Mouse (Mus musculus): ENCODE measurements around the gene Cryaa.
A peak's percentile ranks its signal among the peaks of the same experiment; 100 is the strongest.

Gene Cryaa

DNA sequence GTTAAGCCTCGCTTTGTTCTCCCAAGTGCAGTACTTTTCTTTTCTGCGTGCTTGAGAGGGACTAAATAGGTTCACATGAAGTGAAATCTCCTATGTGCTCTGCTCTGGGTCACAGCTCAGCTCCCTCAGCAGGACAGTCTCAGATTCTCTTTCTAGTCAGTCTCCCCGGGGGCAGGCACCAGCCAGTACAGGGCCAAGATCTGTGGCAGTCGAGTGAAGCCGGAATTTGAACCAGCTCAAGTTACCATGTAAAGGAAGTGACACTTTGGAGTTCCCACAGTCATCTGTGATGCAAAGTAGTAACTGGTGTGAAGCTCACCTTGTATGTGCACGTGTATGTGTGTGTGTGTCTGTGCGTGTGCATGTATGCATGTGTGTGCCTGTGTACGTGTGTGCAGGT, 32.8 kb downstream of the Cryaa start:
- no peak for DNase-seq (ENCODE audit: low spot score)

- no peak for DNase-seq (ENCODE audit: low spot score)
These were observed 36.1 kb downstream of the Cryaa start for GRCm38 (mm10) chr17:31713709-31714108.

DNA sequence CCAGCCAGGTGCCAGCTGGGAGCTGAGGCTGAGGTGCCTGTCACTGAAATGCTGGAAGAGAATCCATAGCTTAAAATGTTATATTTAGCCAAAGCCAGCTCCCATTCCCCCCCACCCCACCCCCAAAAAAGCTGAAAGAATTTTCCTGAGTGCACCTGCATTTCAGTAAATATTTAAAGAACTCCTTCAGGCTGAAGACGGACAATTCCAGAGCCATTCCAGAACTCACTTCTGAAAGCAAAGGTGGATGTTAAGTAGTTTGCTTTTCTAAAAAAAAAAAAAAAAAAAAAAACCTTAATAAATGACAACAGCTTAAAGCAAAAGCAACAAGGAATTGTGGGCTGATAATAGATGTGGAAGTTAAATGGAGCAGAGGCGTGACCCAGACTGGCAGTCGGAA, 36.5 kb downstream of the Cryaa start:
- no peak for DNase-seq (ENCODE audit: low spot score)

DNA sequence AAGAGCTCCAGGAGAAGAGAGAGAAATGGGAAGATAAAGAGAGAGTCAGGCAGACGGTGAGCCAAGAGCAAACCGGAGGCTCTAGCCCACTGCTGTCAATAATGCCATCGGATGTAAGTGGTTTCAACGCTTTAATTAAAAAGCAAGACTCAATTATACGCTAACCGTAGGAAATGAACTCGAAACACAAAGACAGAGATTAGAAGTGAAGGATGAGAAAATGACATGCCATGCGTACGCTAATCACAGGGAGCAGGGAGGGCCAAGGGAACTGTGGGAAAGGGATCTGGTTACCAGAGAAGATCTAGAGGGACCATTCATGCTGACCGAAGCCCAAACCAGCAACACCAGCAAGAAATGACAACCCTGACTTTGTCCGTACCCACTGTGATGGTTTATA, 37.4 kb downstream of the Cryaa start:
- DNase-seq (ENCODE audit: low spot score): no peak

- no peak for DNase-seq (ENCODE audit: low spot score)
These were observed 44.0 kb downstream of the Cryaa start for GRCm38 (mm10) chr17:31721637-31722036.

DNA sequence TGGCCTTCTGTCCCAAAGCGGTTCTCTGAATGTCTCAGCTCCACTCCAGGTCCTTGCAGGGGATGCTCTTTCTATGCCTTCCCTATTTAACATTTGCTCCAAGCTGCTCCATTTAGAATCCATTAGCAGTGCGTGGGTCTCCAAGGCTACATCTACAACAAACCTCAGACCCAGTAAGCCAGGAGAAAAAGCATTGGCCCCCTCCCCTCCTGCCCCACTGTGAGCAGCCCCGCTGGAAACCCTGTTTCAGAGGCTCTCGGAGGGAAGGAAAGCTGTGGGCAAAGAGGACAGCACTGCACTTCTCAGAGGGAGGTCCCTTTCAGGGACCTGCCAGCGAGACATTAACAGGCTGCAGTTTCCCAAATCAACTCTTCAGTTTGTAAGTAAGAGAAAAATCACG, 47.8 kb downstream of the Cryaa start:
- DNase-seq (ENCODE audit: low spot score): no peak

DNA sequence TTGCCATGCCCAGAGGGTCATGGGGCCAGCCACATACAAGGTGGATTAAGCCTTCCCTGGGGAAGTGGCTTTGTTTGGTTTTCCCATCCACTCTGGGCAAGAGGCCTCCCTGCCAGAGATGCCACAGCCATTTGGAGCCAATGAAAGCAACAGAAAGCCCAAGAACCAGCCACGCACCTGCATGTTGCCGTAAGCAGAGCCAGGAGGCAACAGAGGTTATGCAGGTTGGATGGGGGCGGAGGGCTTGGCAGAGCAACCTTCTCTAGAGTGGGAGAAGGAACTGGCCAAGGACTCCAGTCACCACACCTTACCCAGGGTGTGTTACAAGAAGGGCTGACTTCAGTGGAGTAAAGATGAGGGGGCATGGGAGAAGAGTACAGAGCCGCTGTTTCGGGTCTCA, 48.6 kb downstream of the Cryaa start:
- DNase-seq (ENCODE audit: low spot score): no peak

DNA sequence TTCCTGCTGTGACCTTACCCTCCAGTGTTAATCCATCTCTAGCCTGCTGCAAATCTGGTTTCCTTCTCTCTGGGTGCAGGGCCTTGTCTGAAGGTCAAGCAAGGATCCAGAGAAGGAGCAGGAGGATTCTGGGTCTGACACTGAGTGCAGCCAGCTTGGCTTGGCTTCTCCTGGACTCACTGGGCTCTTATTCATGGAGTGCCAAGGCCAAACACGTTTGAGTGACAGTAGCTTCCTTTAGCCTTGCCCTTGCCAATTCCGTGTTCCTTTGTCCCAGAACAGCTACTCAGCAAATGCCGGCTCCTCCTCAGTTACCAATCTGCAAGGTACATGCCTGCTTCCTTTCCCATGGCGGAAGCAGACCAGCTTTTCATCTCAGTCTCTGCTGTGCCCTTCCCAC, 49.6 kb downstream of the Cryaa start:
- peak; percentile 31 for DNase-seq (ENCODE audit: low spot score)

DNA sequence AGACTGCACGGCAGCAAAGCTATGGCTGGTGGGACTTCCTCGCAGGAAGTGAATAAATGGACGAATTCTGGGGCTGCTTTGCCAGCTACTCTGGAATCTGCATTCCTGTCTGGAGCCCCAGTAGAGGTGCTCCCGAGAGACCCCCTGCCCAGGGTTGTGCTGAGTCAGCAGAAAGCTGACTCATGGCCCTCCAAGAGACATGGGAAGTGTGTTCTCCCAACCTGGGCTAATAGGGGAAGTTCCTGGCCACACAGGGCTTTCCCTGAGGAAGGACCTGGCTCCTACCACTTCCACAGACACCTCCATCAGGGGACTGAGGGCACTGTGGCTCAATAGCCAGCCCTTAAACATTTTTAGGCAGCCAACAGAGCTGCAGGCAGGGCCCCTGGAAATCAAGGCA, 50.4 kb downstream of the Cryaa start:
- no peak for DNase-seq (ENCODE audit: low spot score)

DNA sequence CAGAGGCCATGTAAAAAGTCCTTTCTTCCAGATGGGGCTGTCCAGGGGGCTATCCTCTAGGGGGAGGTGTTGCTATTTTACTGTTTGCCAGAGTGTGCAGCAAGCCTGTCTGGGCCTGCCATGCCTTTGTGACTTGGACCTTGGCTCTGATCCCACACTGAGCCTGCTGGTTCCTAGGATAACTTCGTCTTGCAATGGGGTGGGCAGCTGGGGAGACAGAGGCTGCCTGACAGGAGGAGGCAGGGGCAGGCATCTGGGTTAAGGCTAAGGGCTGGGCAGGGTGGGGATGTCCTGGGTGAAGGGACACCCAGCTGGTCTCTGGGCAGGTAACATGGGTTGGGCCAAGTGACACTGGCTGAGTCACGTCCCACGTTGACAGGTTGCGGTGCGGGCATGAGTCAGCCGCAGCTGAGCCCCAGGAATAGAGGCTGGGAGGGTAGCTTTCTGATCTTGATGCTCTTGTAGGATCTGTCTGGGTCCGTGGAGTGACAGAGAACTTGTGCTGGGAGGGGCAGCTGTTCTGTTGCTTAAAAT, 51.4 kb downstream of the Cryaa start:
- peak; percentile 29 for DNase-seq (ENCODE audit: low spot score)

GRCm38 (mm10) chr17:31731038-31731437, 53.4 kb downstream of the Cryaa start:
- no peak for DNase-seq (ENCODE audit: low spot score)

Data from testis, postnatal 14 days (tissue).